Mouse (Mus musculus) 3134 (cell line): ENCODE results near the gene Gm28048.

Experiments used
- DNase-seq: peaks from one replicate; pipeline ENCODE4 v3.0.0-alpha.2; 2011; ENCODE audit warnings: low spot score; ENCODE audit not compliant: insufficient read length; ENCODE audit errors: extremely low read depth

Gene Gm28048

DNA sequence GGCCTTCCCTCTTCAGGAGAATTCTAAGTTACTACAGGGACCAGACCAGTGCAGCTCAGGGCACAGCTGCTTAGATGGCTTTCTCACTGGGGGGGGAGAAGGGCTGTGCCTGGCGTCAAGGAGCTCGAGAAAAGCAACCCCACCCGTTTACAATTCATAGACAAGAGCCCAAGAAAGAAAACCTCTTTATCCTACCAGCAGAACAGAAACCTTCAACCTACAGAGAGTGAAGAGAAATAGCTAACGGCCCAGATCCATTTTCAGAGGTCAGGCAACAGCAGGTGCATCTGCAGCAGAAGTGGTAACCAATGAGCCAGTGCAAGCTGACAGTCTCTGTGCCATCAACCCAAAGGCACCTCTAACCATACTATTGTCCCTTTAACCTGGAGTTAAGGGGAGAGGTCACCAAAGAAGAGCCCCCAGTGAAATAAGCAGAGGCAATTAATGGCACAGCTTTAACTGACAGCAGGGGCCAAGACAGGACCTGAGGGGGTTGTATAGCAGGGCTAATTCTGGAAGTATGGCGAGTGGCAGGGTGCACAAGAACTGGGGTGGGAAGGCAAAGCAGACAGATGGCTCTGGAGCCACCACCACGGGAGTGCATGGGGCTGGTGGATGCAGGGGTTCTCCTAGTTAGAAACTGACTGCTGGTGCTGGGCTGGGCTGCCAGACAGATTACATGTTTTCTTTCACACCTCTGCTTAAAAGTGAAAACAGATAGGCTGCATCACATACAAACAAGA is 135.6 kb downstream of the Gm28048 start:
- DNase-seq = no peak

DNA sequence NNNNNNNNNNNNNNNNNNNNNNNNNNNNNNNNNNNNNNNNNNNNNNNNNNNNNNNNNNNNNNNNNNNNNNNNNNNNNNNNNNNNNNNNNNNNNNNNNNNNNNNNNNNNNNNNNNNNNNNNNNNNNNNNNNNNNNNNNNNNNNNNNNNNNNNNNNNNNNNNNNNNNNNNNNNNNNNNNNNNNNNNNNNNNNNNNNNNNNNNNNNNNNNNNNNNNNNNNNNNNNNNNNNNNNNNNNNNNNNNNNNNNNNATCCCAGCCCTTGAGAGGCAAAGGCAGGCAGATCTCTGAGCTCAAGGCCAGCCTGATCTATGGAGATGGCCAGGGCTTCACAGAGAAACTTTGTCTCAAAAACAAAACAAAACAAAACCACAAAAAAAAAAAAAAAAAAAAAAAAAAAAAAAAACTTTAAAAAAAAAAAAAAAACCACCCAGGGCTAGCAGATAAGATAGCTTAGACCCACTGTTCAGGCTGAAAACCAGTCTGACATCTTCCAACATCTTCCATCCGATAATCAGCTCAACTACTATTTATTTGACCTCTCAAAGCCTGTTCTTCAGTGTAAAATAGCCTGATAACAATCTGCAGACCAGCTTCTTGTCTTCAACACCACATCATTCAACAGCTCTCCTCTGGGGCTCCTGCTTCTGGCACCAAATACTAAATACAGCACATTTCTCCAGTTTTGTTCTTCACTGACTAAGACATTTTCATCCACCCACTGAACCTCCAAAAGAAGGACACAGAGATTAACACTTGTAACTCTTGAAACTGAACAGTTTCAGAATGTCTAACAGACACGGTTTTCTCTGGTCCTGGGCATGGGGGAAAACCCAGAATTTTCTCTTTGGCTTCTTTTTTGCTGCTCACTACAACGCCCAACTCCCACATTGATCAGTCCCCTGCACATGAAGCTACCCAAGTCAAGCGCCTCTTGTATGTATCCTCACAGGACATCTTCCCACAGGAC is 136.9 kb downstream of the Gm28048 start:
- DNase-seq = no peak

DNA sequence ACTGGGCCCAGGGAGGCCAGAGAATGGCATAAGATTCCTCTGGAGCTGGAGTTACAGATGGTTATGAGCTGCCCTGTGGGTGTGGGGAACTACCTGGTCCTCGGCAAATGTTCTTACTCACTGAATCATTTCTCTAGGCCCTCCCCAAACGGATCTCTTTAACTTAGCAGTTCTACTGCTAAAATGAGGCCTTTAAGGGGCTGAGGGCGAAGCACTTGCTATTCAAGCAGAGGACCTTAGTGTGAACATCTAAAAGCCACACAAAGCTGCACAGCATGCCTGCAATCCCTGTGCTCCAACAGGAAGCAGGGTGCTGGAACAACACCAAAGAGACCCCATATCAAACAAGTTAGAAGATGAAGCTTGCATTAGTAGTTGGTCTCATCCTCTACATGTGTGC is 142.4 kb downstream of the Gm28048 start:
- no peak for DNase-seq

DNA sequence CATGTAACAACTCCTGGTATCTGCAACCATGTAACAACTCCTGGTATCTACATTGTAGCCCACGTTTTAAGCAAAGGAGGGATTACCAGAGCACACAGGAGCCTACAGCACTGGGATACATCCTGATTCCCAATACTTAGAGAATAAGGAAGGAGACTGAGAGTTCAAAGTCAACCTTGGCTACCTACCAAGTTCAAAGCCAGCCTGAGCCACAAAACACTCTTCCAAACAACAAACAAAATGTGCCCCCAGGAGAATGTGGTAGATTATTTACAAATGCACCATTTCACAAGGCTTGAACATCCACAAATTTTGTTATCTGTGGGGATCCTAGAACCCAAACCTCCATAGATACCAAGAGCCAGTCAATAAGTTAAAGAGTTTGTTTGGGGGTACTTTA is 143.5 kb downstream of the Gm28048 start:
- DNase-seq = no peak

DNA sequence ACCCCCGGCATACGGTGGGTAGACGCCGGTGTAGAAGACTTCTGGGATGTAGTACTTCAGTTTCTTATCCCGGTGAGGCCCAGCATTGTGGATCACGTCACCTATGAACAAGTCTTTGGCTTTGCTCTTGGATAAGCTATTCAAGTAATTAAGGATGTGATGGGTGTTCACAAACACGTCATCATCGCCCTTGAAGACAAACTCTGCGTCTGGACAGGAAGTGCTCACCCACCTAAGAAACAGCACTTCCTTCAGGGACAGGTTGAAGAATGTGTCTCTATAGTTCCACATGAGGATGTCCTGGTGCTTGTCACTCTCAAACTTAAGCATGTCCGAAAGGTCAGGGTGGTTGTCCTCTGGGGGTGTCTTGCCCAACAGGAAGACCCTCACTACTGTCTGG is 145.6 kb downstream of the Gm28048 start:
- DNase-seq = no peak

DNA sequence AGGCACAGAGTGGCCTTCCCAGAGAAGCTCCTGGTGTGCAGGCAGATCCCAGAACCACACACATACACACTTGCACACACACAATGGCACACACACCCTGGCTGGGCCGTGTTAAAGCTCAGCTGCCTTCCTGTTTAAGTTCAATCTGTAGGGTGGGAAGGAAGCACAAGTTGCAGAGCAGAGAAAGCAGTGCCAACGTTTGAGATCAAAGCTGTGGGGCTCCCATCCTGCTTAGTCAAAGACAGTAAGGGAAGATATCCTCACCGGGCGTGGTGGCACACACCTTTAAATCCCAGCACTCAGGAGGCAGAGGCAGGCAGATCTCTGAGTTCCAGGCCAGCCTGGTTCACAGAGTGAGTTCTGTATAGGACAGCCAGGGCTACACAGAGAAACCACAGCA is 149.3 kb downstream of the Gm28048 start:
- DNase-seq = no peak

DNA sequence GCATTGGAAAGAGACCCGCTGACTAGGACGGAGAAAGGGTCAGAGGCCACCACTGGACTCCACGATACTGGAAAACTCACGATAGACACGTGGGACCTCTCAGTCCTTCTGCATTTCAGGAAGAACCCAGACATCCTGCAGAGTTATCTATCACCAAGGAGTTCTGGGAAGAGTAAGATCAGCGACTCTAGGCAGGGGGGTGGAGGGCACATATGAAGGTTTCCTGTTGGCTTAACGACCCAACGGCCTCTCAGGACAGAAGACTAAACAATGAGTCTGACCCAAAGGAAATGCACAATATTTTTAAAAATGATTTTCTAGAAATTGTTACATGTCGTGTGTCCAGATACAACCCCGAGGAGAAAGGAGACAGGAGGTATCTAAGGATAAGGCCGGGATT is 150.0 kb downstream of the Gm28048 start:
- DNase-seq = no peak

DNA sequence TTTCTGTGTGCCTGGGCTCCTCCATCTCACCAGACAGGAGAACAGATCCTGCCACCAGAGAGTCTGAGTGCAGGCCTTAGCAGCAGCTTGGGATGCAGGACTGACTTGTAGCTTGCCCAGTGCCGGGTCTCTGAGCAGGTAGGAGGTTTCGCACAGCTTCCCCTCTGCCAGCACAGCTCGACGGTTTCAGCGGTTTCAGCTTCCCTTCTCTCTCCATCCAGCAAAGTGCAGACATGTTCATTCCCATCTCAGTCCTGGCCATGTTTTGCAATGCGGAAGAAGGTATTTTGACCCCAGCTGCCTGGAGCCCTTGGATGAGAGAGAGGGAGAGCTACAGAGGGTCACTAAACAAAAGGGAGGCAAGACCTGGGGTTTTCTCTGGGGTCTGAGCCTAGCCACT is 151.2 kb downstream of the Gm28048 start:
- no peak for DNase-seq

DNA sequence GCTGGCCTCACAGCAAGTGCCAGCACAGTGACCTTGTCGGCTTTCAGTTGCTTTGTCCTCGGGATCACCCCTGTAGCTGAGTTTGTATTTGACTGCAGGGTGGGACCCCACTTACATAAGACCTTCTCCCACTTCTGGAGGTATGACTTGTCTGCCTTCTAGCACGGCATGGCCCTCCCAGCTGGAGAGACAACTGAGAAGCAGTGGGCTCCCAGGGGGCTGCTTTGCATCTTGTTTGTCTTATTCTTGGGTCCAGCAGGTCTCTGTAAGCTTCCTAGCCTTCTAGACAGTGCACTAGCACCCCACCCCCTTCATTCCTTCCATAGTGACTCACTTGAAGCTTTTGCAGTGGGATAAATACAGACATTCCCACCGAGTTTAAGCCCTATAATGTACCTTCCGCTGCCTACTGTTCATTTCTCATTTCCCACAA is 151.7 kb downstream of the Gm28048 start:
- DNase-seq = no peak

DNA sequence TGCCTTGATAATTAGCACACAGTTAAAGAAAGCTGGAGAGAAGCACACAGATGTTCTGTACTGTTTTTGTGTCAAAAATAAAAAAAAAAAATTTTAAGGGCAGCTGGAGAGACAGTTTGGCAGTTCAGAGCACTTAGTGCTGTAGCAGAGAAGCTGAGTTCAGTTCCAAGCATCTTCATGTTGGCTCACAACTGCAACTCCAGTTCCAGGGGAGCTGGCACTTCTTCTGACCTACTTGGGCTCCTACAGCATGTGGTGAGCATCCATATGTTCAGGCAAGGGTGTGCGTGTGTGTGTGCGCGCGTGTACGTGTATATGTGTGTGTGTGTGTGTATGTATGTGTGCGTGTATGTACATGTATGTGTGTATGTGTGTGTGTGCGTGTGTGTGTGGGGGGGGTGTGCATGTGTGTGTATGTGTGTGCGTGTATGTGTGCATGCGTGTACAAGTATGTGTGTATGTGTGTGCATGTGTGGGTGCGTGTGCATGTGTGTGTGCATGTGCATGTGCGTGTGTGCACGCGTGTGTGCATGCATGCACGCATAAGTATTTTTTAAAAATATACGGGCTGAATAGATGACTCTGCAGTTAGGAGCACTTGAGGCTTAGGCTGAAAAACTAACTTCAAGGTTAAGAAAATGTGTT is 152.8 kb downstream of the Gm28048 start:
- DNase-seq = no peak

DNA sequence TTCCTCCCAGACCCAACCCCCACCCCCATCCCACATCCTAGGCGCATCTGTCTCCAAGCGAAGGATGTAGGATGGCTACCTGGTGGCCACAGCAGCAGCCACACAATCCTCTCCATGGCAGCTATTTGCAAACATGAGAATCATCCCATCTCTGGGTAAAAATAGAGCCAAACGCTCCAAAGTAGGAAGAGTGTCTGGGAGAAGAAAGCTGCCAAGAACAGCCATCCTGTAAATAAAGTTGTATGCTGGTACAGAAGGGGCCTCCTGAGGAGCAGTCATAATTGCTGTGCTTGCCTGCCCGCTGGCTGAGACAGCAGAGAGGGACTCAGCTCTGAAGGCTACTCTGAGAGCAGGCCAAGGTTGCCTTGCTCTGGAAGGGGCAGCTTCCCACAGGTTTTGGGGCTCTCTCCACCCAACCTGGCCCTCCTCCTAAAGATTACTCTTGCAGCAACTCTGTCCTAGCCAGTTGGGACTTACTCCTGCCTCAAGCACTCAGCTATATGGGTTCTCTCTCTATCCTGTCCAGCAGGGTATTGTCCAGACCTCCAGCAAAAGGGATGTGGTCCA is 154.3 kb downstream of the Gm28048 start:
- no peak for DNase-seq

DNA sequence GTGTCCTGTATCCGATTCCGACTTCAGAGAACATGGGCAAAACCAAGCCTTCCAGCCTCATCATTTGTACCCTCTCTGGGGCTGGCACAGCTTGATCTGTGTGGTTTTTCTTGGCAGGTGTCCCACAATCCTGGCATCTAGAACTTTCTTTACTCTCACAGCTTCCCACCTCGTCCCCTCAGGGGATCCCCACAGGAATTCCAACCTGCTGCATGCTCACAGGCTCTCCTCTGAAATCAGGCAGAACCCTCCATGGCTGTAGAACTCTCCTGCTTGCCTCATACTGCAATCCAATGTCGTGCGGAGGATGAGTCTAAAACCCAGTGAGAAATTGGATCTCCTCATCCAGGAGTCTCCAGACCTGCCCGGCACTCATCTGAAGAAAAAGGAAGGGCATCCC is 155.2 kb downstream of the Gm28048 start:
- DNase-seq = no peak

DNA sequence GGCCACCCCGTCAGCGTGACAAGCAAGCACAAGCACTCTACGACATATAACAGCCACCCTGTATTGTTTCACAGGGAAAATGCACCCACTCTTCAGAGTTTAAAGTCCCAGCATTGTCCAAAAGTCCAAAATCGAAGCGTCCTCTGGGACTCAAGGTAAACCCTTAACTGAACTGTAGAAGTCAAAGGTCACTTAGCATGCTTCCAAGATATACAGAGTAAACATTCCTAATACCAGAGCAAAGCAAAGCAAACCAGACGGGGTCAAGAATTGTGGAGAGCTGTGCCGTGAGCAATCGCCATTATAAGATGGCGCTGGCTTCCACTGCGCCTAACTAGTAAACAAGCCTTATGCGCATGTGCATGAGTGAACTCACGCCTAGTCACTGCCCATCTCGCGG is 155.8 kb downstream of the Gm28048 start:
- DNase-seq = no peak

DNA sequence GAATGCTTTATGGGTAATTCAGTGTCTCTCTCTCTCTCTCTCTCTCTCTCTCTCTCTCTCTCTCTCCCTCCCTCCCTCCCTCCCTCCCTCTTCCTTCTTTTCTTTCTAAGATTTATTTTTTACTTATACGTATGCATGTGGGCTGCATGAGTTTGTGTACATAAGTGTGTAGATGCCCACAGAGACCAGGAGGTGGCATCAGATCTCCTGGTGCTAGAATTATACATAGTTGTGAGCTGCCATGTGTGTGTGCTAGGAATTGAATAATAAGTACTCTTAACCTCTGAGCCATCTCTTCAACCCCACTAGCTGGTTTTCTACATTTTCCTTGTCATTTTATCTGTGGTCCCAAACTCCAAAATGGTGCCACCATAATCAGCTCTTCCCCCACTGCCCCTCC is 156.3 kb downstream of the Gm28048 start:
- DNase-seq = no peak

DNA sequence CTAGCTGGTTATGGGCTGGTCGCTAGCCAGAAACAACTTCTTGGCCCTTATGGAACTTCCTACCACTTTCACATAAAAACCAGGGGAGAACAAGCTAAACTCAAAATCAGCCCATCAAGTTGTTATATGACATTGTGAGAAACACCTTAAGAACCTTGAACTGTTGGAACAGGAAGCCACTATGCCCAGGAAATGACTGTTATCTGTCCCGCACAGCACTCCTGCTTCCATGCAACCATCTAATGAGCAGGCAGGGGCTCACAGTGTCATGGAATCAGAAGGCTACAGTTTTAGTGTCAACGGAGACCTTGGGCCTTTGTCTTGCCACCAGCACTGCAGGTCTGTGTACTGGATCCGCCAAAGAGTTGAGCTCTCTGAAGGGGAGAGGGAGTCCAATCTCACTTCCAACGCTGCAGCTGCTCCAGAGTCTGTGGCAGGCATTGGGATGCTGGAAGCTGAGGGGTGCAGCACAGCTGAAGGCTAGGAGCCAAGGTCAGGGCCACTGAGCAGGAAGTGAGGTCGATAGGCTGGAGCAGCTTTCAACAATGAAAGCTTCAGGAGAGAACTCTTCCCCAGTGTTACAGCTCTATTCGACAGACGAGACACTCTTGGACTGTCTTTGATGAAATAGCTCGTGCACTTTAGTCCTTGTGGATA is 157.7 kb downstream of the Gm28048 start:
- DNase-seq = no peak

DNA sequence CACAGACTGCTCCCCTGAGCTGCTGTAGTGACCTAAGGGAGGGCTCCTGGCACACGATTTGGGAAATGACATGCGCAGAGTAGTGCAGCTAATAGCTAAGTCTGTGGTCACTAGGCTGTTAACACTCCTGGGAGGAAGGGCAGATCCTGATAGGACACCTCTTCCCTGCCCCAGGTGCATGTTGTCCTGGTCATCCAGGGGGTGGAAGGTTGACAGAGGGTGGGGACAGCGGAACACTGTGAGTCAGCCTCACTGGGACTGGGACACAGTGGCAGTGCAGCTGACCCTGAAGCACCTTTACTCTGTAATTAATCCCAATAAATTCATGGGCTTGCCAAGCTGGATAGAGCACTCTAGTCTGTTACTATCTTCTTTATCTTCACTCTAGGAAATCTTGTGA is 160.6 kb downstream of the Gm28048 start:
- DNase-seq = no peak

DNA sequence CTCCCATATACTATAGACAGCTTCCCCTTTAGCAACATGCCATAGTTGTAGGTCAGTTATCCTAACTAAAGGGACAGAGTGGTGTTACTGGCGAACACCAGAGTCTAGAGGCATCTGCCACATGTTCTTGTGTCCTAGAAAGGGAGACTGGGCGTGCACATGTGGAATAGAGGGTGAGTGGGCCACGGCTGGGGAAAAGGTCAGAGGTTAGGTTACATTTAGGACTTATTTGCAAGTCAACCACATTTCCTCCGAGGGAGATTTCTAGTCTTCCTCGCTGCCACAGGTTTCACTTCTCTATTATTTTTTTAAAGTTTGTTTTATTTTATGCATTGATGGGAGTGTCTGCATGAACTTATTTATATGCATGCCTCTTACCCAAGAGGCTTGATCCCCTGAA is 163.5 kb downstream of the Gm28048 start:
- no peak for DNase-seq

DNA sequence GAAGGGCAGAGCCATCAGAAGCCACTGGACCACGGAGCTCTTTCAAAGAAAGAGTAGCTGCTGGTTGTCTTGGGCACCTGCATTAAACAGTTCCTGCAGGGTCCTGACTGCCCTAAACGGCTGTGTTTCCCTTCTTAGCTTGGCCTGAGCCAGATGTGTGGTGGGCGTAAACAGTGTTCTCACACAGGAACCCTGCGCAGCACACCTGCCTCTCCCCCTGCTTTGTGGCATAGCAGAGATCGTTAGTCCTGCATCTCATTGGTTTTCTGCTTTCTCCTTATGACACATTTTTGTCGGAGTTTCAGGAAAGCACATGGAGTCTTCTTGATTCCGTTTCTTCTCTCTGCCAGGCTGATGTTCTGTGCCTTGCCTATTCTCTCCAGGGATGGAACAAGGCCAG is 166.0 kb downstream of the Gm28048 start:
- no peak for DNase-seq

DNA sequence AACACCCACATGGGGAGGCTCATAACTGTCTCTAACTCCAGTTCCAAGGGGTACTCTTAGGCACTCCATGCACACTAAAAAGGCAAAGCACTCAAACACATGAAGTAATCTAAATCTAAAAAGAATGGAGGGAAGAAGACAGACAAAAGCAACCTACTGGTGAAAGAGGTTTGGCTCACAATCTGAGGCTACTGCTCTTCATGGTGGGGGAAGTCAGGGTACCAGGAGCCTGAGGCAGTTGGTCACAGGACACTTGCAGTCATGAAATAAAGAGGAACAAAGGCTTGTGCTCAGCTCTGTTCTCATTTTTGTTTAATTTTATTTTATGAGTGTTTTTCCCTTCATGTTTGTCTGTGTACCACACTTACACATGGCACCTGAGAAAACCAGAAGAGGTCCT is 166.7 kb downstream of the Gm28048 start:
- DNase-seq = no peak

DNA sequence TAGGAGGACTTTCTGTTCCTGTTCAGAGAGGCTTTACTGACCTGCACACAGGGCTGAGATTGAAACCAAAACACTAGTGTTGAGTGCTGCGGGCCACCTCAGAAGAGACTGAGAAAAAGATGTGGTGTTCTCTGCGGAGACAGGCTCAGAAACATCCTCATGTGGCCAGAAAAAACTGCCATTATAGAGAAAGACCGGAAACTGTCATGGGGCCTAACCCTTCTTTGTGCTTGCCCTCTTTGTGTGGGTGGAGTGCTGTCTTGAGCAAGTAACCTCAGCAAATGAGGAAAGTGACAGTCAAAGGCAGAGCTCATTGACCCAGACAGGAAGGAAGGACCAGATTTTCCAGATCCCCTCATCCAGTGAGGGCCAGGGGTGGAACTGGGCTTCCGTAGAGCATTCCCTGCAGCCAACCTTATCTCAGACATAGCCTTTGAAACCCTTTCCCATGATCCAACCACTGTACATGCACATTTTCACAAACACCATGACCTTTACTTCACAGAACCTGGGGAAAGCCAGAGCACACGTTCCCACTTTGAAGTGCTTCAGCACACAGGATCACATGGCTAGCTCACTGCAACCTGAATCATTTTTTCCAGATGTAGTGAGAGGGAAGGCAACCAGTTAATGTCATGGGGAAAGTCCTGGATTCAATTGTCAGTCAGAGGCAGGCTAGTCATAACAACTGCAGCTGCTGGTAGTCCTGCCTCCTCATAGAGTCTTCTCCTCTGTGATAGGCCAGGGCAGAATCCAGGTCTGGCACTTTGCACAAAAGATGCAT is 167.8 kb downstream of the Gm28048 start:
- DNase-seq = no peak
